Mouse (Mus musculus) fat pad, adult 2 months (tissue): Measurements from ENCODE around the gene Ces1c.

Experiments
- DNase-seq: peaks from one replicate; pipeline ENCODE4 v3.0.0-alpha.2; 2011; ENCODE audit warnings: low read depth, low spot score; ENCODE audit errors: extremely low read depth

Gene Ces1c

DNA sequence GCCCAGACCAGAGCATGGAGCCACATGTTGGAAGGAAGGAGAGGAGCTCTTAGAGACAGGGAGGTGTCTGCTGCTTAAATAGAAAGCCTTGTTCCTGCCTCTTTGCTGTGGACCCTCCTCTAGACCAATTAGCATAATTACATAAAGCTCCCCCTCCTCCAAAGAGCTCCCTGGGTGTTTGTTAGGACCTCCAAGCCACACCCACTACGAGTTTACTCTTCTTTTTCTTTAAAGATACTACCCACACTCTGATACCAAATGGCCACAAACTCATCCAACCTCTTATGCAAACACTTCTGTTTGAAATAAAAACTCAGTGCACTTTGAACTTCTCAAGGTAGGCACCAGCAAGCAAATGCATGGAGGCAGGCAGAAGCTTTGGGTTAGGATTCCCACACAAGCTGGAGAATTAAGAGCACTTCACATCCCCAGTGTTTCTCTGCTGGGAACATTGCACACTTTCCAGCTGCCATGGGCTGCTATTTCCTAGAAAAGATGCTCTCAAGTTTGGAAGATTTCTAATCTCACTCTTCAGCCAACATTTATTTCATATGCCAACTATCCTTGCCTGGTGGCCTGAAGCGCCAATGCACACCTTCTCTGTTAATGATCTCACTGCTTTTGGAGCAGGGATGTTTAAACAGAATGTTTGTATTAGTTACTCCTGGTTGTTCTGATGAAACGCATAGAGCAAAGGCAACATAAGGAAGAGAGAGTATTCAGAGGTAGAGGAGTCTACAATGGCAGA, at the start of gene Ces1c:
TSS of gene Ces1c (minus strand) at position 51 of the 748 bp plus-strand sequence.
- DNase-seq = no peak

GRCm38 (mm10) chr8:93180581-93181129, 49.6 kb upstream of the Ces1c start:
- DNase-seq = no peak

GRCm38 (mm10) chr8:93176593-93176992, 45.5 kb upstream of the Ces1c start:
- no peak for DNase-seq

GRCm38 (mm10) chr8:93174554-93174953, 43.5 kb upstream of the Ces1c start:
- DNase-seq = no peak

GRCm38 (mm10) chr8:93171846-93172590, 40.9 kb upstream of the Ces1c start:
- DNase-seq = no peak

GRCm38 (mm10) chr8:93163363-93163762, 32.3 kb upstream of the Ces1c start:
- no peak for DNase-seq

DNA sequence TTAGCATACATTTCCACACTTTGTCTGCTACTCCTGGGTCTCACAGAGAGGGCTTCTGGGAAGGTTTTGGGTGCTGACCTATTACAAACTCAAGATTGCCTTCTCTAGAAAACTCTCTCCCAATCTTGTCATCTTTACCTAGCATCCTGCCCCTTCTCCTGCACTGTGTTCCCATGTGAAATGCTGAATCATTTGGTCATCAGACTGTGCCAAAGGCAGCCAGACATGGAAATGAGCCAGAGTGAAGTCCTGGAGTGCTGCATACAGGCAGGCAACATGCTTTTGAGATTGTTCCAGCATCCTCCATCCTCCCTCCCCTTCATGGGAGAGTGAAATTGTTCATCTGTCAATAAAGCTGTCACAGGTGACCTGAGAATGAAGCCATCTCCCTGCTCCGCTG, 20.3 kb upstream of the Ces1c start:
- DNase-seq = no peak

- no peak for DNase-seq
Measured at GRCm38 (mm10) chr8:93147331-93147730, 16.2 kb upstream of the Ces1c start.

GRCm38 (mm10) chr8:93140696-93141095, 9.6 kb upstream of the Ces1c start:
- DNase-seq = no peak

GRCm38 (mm10) chr8:93132196-93132595, 1.1 kb upstream of the Ces1c start:
- DNase-seq = no peak

DNA sequence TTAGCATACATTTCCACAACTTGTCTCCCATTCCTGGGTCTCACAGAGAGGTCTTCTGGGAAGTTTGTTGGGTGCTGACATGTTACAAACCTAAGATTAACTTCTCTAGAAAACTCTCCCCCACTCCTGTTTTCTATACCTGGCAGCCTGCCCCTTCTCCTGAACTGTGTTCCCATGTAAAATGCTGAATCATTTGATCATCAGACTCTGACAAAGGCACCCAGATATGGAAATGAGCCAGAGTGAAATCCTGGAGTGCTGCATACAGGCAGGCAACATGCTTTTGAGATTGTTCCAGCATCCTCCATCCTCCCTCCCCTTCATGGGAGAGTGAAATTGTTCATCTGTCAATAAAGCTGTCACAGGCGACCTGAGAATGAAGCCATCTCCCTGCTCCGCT, 4.6 kb downstream of the Ces1c start:
- no peak for DNase-seq

DNA sequence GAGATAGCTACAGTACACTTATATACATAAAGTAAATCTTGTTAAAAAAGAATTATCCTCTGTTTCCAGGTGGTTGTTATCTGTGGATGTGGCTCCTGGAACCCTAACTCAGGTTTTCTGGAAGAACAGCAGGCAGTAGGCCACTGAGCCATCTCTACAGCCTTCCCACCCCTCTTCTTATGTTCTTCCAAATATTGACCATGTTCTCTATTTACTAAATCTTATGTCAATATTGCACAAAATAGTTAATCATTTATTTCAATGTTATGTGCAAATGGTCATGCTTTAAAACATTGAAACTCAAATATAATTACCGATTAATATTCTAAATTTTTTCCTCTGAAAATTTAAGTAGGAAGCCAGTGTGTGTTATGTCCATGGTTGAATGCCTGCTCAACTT, 9.1 kb downstream of the Ces1c start:
- no peak for DNase-seq

GRCm38 (mm10) chr8:93095376-93095775, 35.7 kb downstream of the Ces1c start:
- no peak for DNase-seq

DNA sequence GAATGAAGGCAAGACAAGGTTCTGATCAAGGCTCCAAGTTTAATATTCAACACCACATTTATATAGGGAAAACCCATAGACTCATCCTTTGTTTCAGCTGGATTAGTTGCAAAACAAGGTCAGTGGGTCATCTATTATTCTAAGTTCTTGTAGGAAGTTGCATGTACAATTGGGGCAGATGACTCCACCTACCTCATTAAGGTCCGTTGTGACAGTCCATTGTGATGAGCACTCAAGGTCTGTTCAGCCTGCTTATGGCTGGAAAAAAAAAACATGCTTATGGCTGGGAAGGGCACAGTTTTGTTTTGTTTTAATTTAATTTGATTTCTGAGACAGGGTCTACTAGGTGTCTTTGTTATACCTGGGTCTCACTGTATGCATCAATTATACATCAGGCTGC, 39.8 kb downstream of the Ces1c start:
- no peak for DNase-seq

DNA sequence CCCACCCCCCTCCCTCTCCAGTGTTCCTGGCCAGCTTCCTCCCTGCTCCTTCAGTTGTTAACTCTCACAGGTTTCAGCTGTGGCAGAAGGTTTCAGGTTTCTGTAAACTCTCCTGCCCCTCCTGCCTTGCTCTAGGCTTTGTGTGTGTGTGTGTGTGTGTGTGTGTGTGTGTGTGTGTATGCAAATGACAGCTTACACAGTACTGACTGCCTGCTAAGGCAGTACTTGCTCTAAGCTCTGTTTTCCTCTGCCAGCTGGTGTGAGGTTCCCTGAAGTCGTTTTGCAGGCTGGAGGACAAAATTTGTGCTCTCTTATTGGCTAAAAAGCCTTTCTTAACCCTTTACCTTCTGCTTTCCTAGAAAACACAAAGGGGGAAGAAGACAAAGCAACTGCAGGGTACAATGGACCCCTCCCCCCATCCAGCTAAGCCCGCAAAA, 42.4 kb downstream of the Ces1c start:
- DNase-seq = no peak

DNA sequence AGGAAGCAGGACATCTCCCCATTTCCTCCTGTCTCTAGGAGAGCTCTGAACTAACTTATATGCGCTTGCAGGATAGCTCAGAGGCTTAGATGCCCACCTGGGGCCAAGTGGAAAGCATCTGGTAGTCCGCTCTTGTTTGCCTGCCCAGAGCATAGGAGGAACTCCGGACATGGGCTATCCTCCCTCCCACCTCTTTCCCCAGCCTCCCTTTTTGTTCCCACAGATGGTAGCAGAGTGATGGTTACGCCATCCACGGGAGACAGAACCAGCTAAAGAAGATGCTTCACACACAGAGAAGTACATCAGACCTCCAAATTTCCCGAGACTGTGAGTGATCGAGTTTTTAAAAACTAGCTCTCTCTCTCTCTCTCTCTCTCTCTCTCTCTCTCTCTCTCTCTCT, 42.9 kb downstream of the Ces1c start:
- DNase-seq = no peak

DNA sequence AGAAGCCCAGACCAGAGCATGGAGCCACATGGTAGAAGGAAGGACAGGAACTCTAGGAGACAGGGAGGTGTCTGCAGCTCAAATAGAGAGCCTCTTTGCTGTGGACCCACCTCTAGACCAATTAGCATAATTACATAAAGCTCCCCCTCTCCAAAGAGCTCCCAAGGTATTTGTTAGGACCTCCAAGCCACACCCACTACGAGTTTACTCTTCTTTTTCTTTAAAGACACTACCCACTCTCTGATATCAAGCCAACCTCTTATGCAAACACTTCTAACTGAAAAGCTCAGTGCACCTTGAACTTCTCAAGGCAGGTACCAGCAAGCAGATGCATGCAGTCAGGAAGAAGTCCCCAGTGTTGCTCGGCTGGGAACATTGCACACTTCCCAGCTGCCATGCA, 51.2 kb downstream of the Ces1c start, which contains the start of gene Ces1b:
TSS of gene Ces1b (minus strand) at position 131 of the 400 bp plus-strand sequence.
- no peak for DNase-seq

GRCm38 (mm10) chr8:93075251-93075650, 55.8 kb downstream of the Ces1c start:
- DNase-seq = no peak

DNA sequence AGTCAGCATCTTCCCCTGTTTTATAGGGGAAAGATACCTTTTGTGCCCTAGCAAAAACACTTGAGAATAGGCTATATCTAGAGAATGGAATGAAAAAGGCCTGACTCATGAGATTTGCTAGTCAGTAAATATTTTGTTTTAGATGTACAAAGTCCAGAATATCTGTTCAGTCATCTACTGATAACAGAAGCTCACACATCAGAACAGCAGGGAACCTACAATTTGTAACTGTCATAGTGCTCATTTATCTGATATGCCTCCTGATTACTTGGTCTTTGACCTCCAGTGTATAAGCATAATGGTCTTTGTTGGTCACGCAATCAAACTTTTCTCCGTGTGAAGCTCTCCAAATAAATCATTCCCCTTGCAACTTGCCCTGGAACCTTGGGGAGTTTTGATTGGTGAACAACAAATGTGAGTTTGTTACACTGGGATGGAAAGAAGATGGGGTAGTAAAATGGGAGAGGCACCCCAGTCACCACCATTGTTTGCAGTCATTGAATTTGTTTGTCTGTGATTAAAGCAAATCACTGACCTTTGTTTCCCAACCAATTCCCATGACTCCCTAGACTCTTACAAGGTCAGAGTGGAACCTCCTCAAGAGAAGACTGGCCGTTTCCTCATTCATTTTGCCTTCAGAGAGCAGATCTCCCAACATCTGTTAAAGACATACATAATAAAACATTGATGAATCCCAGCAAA, 67.5 kb downstream of the Ces1c start:
- DNase-seq = no peak

DNA sequence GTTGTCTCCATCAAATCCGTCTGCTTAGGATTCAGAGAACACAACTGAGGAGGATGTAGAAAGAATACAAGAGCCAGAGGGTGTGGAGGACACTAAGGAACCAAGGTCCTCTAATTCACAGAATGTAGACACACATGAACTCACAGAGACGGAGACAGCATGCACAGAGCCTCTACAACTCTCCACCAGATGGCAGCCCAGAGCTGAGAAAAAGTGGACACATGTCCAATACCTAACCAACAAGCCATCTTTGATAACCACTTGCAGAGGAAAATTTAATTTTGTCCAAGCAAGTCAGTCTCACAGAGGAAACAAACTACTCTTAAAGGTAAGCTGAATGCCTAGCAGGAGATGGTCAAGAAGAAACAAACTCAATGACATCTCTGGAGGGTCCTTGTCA, 71.9 kb downstream of the Ces1c start:
- no peak for DNase-seq

- no peak for DNase-seq
Measured at GRCm38 (mm10) chr8:93055238-93055637, 75.8 kb downstream of the Ces1c start.
